Mouse (Mus musculus) spleen, adult 2 months (tissue): ENCODE measurements at regions not wholly inside any gene's neighbourhood (a gene's known extent, or its start where the extent isn't known, plus 50 kb on each side); places are given as distances from the start of the nearest gene placed in this dataset.
A peak's percentile ranks its signal among the peaks of the same experiment; 100 is the strongest.

Experiments
- DNase-seq, 2 experiments: peaks; one replicate each; pipeline versions ENCODE4 v3.0.0 to v3.0.0-alpha.2; 2012 to 2021; ENCODE audit warnings: low spot score in 2 of 2, low read depth in 1 of 2
- H3K27ac ChIP-seq: fragments of 200-500 bp; 2 replicates; pipeline ENCODE4 v1.5.1; 2012; ENCODE audit warnings: low read length, inconsistent platforms; ENCODE audit not compliant: insufficient read depth
- H3K27me3 ChIP-seq: fragments of 200-500 bp; 2 replicates; pipeline ENCODE4 v1.6.1; 2012; ENCODE audit warnings: mild to moderate bottlenecking, moderate library complexity, low read length, inconsistent platforms; ENCODE audit not compliant: control insufficient read depth, insufficient read depth
- H3K36me3 ChIP-seq: fragments of 200-500 bp; 2 replicates; pipeline ENCODE4 v1.6.1; 2012; ENCODE audit warnings: mild to moderate bottlenecking, low read length, inconsistent platforms; ENCODE audit not compliant: control insufficient read depth, insufficient read depth
- H3K4me1 ChIP-seq: fragments of 200-500 bp; 2 replicates; pipeline ENCODE4 v1.6.1; 2011; ENCODE audit warnings: inconsistent platforms; ENCODE audit not compliant: control insufficient read depth, insufficient read depth, insufficient read length
- H3K4me3 ChIP-seq: fragments of 200-500 bp; 2 replicates; pipeline ENCODE4 v1.5.1; 2011; ENCODE audit warnings: mild to moderate bottlenecking, inconsistent platforms; ENCODE audit not compliant: insufficient read depth, insufficient read length; ENCODE audit errors: extremely low read depth
- CTCF ChIP-seq: fragments of 200-500 bp; IDR thresholded peaks from 2 replicates; pipeline ENCODE4 v1.5.1; 2011; ENCODE audit warnings: mild to moderate bottlenecking, inconsistent platforms; ENCODE audit not compliant: insufficient read depth, insufficient read length, insufficient replicate concordance; ENCODE audit errors: extremely low read depth
- POLR2A ChIP-seq: fragments of 200-500 bp; IDR thresholded peaks from 2 replicates; pipeline ENCODE4 v1.6.1; 2011; ENCODE audit warnings: low read depth, low read length, inconsistent platforms
- WGBS: fragments of 180-500 bp; shearing (Covaris S2); methylation state at CpG from one replicate; pipeline ENCODE4 v1.1.7; 2018; 5-methylcytosine and 5-hydroxymethylcytosine counted together

GRCm38 (mm10) chr12:54577235-54577634 lies 79.1 kb downstream of the Sptssa start:
- no peak overlapping the region for H3K27ac ChIP-seq
- no peak for DNase-seq
- H3K36me3 ChIP-seq = no peaks in the 10 kb centered on the region
- H3K27me3 ChIP-seq = no peaks in the 10 kb centered on the region
- H3K4me3 ChIP-seq = no peak overlapping the region
- whole genome bisulfite sequencing = 48% methylated on average over 5 of the region's 5 CpGs
- no peaks in the 10 kb centered on the region for H3K4me1 ChIP-seq
- TF ChIP-seq POLR2A (no peak), CTCF (no peak)

- H3K4me1 ChIP-seq = no peaks in the 10 kb centered on the region
- no peaks in the 10 kb centered on the region for H3K36me3 ChIP-seq
- no peak for DNase-seq
- no peaks in the 10 kb centered on the region for H3K27me3 ChIP-seq
- no peak overlapping the region for H3K4me3 ChIP-seq
- 57% methylated on average over 3 of the region's 3 CpGs for WGBS
- TF ChIP-seq POLR2A (no peak), CTCF (no peak)
- H3K27ac ChIP-seq = no peak overlapping the region
Measured at GRCm38 (mm10) chr12:54576821-54577220, 79.6 kb downstream of the Sptssa start.

GRCm38 (mm10) chr12:54572866-54573265 lies 83.5 kb downstream of the Sptssa start:
- Histone ChIP-seq H3K36me3 (no peaks in the 10 kb centered on the region), H3K4me3 (no peak overlapping the region), H3K27ac (no peak overlapping the region), H3K27me3 (no peaks in the 10 kb centered on the region), H3K4me1 (no peaks in the 10 kb centered on the region)
- 93% methylated on average over 8 of the region's 8 CpGs for WGBS
- no peak for DNase-seq
- no peak for TF ChIP-seq CTCF
- no peak for TF ChIP-seq POLR2A

- no peak for TF ChIP-seq POLR2A
- TF ChIP-seq CTCF = no peak
- H3K27ac ChIP-seq = peak overlapping the region; percentile 18; the same call in 1 of the 2 replicates
- WGBS = 76% methylated on average over 6 of the region's 6 CpGs
Measured at GRCm38 (mm10) chr12:54568078-54568931, 88.1 kb downstream of the Sptssa start.

GRCm38 (mm10) chr12:54567426-54567790 lies 89.0 kb downstream of the Sptssa start:
- Histone ChIP-seq H3K27me3 (no peaks in the 10 kb centered on the region), H3K36me3 (no peaks in the 10 kb centered on the region), H3K27ac (no peak overlapping the region; the same call in 1 of the 2 replicates), H3K4me1 (no peaks in the 10 kb centered on the region; the same call in 1 of the 2 replicates), H3K4me3 (no peak overlapping the region)
- no peak for TF ChIP-seq CTCF
- no peak for TF ChIP-seq POLR2A
- WGBS = 82% methylated on average over 3 of the region's 3 CpGs
- no peak for DNase-seq

More at GRCm38 (mm10) chr12:54568078-54568931, 88.1 kb downstream of the Sptssa start:
- Histone ChIP-seq H3K27me3 (no peaks in the 10 kb centered on the region), H3K4me1 (no peaks in the 10 kb centered on the region; the same call in 1 of the 2 replicates), H3K4me3 (no peak overlapping the region), H3K36me3 (no peaks in the 10 kb centered on the region)
- DNase-seq = no peak

GRCm38 (mm10) chr12:54566532-54567425 lies 89.6 kb downstream of the Sptssa start:
- Histone ChIP-seq H3K27ac (no peak overlapping the region; the same call in 1 of the 2 replicates), H3K4me1 (no peaks in the 10 kb centered on the region; the same call in 1 of the 2 replicates), H3K36me3 (no peaks in the 10 kb centered on the region), H3K27me3 (no peaks in the 10 kb centered on the region), H3K4me3 (no peak overlapping the region)
- TF ChIP-seq CTCF (no peak), POLR2A (no peak)
- WGBS = 84% methylated on average over 23 of the region's 23 CpGs
- DNase-seq = no peak
